Comparison of ENCODE assay signal across 8 mouse cellular contexts in genomic region chr2:26506746-26507280, GRCm38 (mm10). TPM values are rescaled to one million over a fixed set of nuclear protein-coding genes. Genes with fewer than 3 reads are reported as not detected.
DNase-seq lines count a peak whose midpoint lies in the region; ATAC-seq and TF ChIP-seq lines count a peak whose summit lies in the region.

No protein-coding gene starts in this region.

- H3K27ac ChIP-seq in heart, embryonic 11.5 days (ENCODE audit: low read depth, low read length): peak overlapping the region; percentile 90
- H3K27ac ChIP-seq in thymus, adult 2 months (ENCODE audit: control insufficient read depth, insufficient read depth, low read length): peak overlapping the region; percentile 49
- peak overlapping the region; percentile 68 for H3K27ac ChIP-seq in intestine, postnatal 0 days (ENCODE audit: low read depth, low read length)
- peak overlapping the region; percentile 83 for H3K27ac ChIP-seq in stomach, postnatal 0 days (replicated peaks)

- H3K36me3 ChIP-seq in heart, embryonic 11.5 days (ENCODE audit: control insufficient read depth, insufficient read depth, low read length): no peaks in the 10 kb centered on the region
- H3K36me3 ChIP-seq in thymus, adult 2 months (ENCODE audit: control insufficient read depth, insufficient read depth, low read length): no peaks in the 10 kb centered on the region
- no peaks in the 10 kb centered on the region for H3K36me3 ChIP-seq in intestine, postnatal 0 days (ENCODE audit: control insufficient read depth, insufficient read depth)
- no peaks in the 10 kb centered on the region for H3K36me3 ChIP-seq in stomach, postnatal 0 days (ENCODE audit: control insufficient read depth, insufficient read depth, low read length)

- no peak for TF ChIP-seq POLR2A in thymus, adult 2 months (IDR thresholded peaks at IDR 0.05; ENCODE audit: control insufficient read depth, extremely low read depth, insufficient read depth, low read length, poor library complexity)

- 87% methylated on average over 3 of the region's 3 CpGs for WGBS in heart, embryonic 11.5 days (ENCODE audit: insufficient replicate concordance)
- WGBS in thymus, adult 2 months: 61% methylated on average over 3 of the region's 3 CpGs
- WGBS in intestine, postnatal 0 days: 89% methylated on average over 3 of the region's 3 CpGs
- WGBS in stomach, postnatal 0 days: 75% methylated on average over 3 of the region's 3 CpGs

- peaks cover 25% of the 10 kb centered on the region for H3K4me1 ChIP-seq in heart, embryonic 11.5 days (ENCODE audit: control insufficient read depth, insufficient read depth, low read length)
- peaks cover 68% of the 10 kb centered on the region for H3K4me1 ChIP-seq in thymus, adult 2 months (replicated peaks; ENCODE audit: control insufficient read depth, insufficient read depth, low read length)
- no peaks in the 10 kb centered on the region for H3K4me1 ChIP-seq in intestine, postnatal 0 days (replicated peaks; ENCODE audit: control insufficient read depth, insufficient read depth, low read length)
- H3K4me1 ChIP-seq in stomach, postnatal 0 days (replicated peaks; ENCODE audit: control insufficient read depth, insufficient read depth): peaks cover 23% of the 10 kb centered on the region

- H3K4me2 ChIP-seq in heart, embryonic 11.5 days: no peak overlapping the region
- no peak overlapping the region for H3K4me2 ChIP-seq in intestine, postnatal 0 days (replicated peaks; ENCODE audit: low read depth)
- no peak overlapping the region for H3K4me2 ChIP-seq in stomach, postnatal 0 days (replicated peaks; ENCODE audit: low read depth)

- H3K9me3 ChIP-seq in heart, embryonic 11.5 days (replicated peaks; ENCODE audit: control insufficient read depth, low read length): no peaks in the 10 kb centered on the region
- no peaks in the 10 kb centered on the region for H3K9me3 ChIP-seq in intestine, postnatal 0 days (ENCODE audit: control insufficient read depth)
- H3K9me3 ChIP-seq in stomach, postnatal 0 days (ENCODE audit: control insufficient read depth, low read length): no peaks in the 10 kb centered on the region

- no peak for ATAC-seq in heart, embryonic 11.5 days (replicated peaks; ENCODE audit: insufficient number of reproducible peaks, low FRiP score, low TSS enrichment)
- no peak for ATAC-seq in intestine, postnatal 0 days
- ATAC-seq in stomach, postnatal 0 days (ENCODE audit: low FRiP score, low TSS enrichment): no peak
- no peak for ATAC-seq in activated CD4-positive, CD25-positive, alpha-beta regulatory T cell, adult 4 months

- peaks cover 25% of the 10 kb centered on the region for H3K27me3 ChIP-seq in heart, embryonic 11.5 days (ENCODE audit: control insufficient read depth, insufficient read depth, low read length)
- no peaks in the 10 kb centered on the region for H3K27me3 ChIP-seq in thymus, adult 2 months (ENCODE audit: control insufficient read depth, insufficient read depth, low read length)
- no peaks in the 10 kb centered on the region for H3K27me3 ChIP-seq in intestine, postnatal 0 days (replicated peaks; ENCODE audit: control insufficient read depth, insufficient read depth, low read length)
- H3K27me3 ChIP-seq in stomach, postnatal 0 days (ENCODE audit: control insufficient read depth, insufficient read depth, low read length): no peaks in the 10 kb centered on the region

- no peak overlapping the region for H3K9ac ChIP-seq in heart, embryonic 11.5 days (ENCODE audit: low read depth, low read length)
- no peak overlapping the region for H3K9ac ChIP-seq in intestine, postnatal 0 days (ENCODE audit: low read depth, low read length)
- peak overlapping the region; percentile 45 for H3K9ac ChIP-seq in stomach, postnatal 0 days (ENCODE audit: low read length)

- no peak for DNase-seq in heart, adult 8-10 months (ENCODE audit: low spot score)
- DNase-seq in thymus, adult 2 months: no peak
- DNase-seq in thymus, postnatal 0 days (ENCODE audit: low spot score): no peak
- DNase-seq in stomach, postnatal 0 days (ENCODE audit: low spot score): no peak
- DNase-seq in T-cell, adult 2 months (ENCODE audit: low spot score): no peak

- no peak overlapping the region for H3K4me3 ChIP-seq in heart, embryonic 11.5 days (ENCODE audit: low read depth, low read length)
- no peak overlapping the region for H3K4me3 ChIP-seq in thymus, adult 2 months (ENCODE audit: control insufficient read depth, insufficient read depth, low read length)
- H3K4me3 ChIP-seq in intestine, postnatal 0 days (ENCODE audit: low read depth, low read length): no peak overlapping the region
- no peak overlapping the region for H3K4me3 ChIP-seq in stomach, postnatal 0 days (ENCODE audit: low read depth, low read length)

- TF ChIP-seq CTCF in thymus, adult 2 months (IDR thresholded peaks at IDR 0.05; ENCODE audit: borderline replicate concordance, control insufficient read depth, extremely low read depth, insufficient read depth, low read length, poor library complexity): no peak
- no peak for TF ChIP-seq CTCF in intestine, postnatal 0 days (IDR thresholded peaks at IDR 0.05; ENCODE audit: low read depth)
- TF ChIP-seq CTCF in stomach, postnatal 0 days (IDR thresholded peaks at IDR 0.05; ENCODE audit: low read depth): no peak

- TF ChIP-seq EP300 in stomach, postnatal 0 days (optimal IDR thresholded peaks at IDR 0.05): no peak

RNA-seq across cellular contexts. Expression of gene Notch1, which starts 9.7 kb away (rescaled TPM):
- 20.9 and 23.5 TPM in 2 replicates for polyA plus RNA-seq in heart, embryonic 11.5 days (2014; fragmentation: Nextera tagmentation; extraction: Ambion mirVana)
- total RNA-seq in heart, adult 8-10 months (2022): 10 to 100 TPM; 22.2 to 36.5 (median 29.1) TPM
- polyA plus RNA-seq in thymus, adult 2 months (2012; rRNA removed): 159 and 219 TPM in 2 replicates
- 44.3 and 54.9 TPM in 2 replicates for polyA plus RNA-seq in thymus, postnatal 0 days (2015; fragmentation: Nextera tagmentation; extraction: Ambion mirVana)
- 3.6 and 3.7 TPM in 2 replicates for polyA plus RNA-seq in intestine, postnatal 0 days (2015; fragmentation: Nextera tagmentation; extraction: Ambion mirVana)
- polyA plus RNA-seq in stomach, postnatal 0 days (2015; fragmentation: Nextera tagmentation; extraction: Ambion mirVana): 4.8 and 5.6 TPM in 2 replicates
- 10 to 100 TPM; 22.2 to 28.7 TPM for polyA plus RNA-seq in activated CD4-positive, CD25-positive, alpha-beta regulatory T cell, adult 4 months (2017; shearing (Covaris generic))
